Mouse (Mus musculus): ENCODE results near the gene Rab5if. TPM values are rescaled to one million over a fixed set of nuclear protein-coding genes. Genes with fewer than 3 reads are reported as not detected.

Rab5if gene
- total and polyA plus RNA-seq, 3 experiments = 226 to 315 (median 263) TPM

DNA sequence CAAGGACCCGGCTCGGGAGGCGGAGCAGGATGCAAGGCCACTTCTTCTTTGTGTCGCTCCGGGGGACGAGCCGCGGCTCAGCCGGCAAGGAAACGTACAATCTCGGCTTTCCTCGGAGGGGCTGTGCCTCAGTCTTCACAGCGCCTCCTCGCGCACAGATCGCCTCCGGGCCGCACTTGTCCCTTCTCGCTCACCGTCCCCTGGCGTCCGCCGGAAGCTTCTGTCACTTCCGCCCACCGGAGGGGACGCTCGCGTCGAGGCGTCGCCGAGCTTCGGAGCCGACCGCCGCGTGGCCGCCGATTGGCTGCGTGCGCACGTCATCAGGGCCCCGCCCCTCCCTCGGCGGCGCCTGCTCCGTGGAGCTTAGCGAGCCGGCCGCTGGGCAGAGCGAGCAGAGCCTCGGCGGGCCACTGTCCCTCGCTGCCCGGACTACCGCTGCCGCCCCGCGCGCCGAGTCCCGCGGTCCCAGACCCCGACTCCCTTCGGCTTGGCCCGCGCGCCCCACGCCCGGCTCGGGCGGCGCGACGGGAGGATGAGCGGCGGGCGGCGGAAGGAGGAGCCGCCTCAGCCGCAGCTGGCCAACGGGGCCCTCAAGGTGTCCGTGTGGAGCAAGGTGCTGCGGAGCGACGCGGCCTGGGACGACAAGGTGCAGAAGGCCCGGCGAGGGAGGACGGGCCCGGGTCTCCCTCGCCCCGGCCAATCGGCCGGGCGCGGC lies at the start of gene Rab5if (continued):
- TF ChIP-seq GATA1 (IDR thresholded peaks at IDR 0.05; ENCODE audit: low read depth, low read length) (no peak), GABPA (IDR thresholded peaks at IDR 0.05; ENCODE audit: low read depth, low read length) (no peak), TCF12 (IDR thresholded peaks at IDR 0.05; ENCODE audit: low read depth, low read length) (peak; percentile 52), CTCF (IDR thresholded peaks at IDR 0.05 in 2 of 3, conservative IDR thresholded peaks at IDR 0.05 in 1 of 3; ENCODE audit: control insufficient read depth in 1 of 3, insufficient read depth in 1 of 3, low read depth in 2 of 3, low read length in 3 of 3, poor library complexity in 1 of 3, severe bottlenecking in 1 of 3) (peak in 2 of 3 experiments; percentile 65 to 72; a peak in 5 of 6 replicates)

DNA sequence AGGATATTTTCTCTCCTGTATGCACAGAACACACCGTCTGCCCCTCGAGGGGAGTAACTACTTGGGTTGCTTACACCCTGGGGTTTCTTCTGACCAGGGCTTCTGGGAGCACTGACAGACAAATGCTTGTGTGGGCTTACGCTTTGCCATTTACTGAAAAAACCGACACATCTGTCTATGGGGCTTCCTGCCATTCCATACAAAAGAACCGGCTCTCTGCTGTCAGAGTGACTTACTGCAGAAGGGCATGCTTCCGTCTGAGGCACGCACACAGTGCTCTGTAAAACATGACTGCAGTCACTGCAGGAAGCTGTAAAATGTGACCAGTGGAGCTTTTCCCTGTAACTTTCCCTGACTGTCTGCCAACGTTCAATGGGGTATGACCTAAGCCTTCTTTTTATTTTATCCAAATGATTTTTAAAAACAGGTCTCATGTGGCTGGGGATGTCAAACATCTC lies 48.6 kb upstream of the Rab5if start:
- H3K36me3 ChIP-seq (ENCODE audit: control insufficient read depth in 1 of 2, insufficient read depth in 2 of 2, low read length in 2 of 2) = no peaks in the 10 kb centered on the region
- H3K4me3 ChIP-seq (ENCODE audit: control insufficient read depth in 1 of 2, insufficient read depth in 1 of 2, low read depth in 2 of 2, low read length in 2 of 2) = no peak overlapping the region
- H3K9ac ChIP-seq (ENCODE audit: control insufficient read depth, low read depth, low read length, poor library complexity, severe bottlenecking) = no peak overlapping the region
- H3K79me2 ChIP-seq (ENCODE audit: control insufficient read depth, insufficient read depth, low read length, poor library complexity) = no peaks in the 10 kb centered on the region
- TF ChIP-seq RAD21 (IDR thresholded peaks at IDR 0.05; ENCODE audit: low read depth, low read length) = no peak
- H3K27me3 ChIP-seq (ENCODE audit: control insufficient read depth in 1 of 2, insufficient read depth in 2 of 2, low read length in 2 of 2) = peaks cover 0 to 4% of the 10 kb centered on the region in 2 experiments; a peak in 1 of 4 replicates
- H3K27ac ChIP-seq (ENCODE audit: control insufficient read depth, low read depth, low read length) = no peak overlapping the region
- no peaks in the 10 kb centered on the region for H3K9me3 ChIP-seq (replicated peaks; ENCODE audit: insufficient read depth, low read length)
- H3K4me1 ChIP-seq (ENCODE audit: control insufficient read depth in 1 of 2, insufficient read depth in 2 of 2, low read length in 2 of 2) = no peaks in the 10 kb centered on the region
- no peak for DNase-seq (ENCODE audit: low read depth, low spot score)

DNA sequence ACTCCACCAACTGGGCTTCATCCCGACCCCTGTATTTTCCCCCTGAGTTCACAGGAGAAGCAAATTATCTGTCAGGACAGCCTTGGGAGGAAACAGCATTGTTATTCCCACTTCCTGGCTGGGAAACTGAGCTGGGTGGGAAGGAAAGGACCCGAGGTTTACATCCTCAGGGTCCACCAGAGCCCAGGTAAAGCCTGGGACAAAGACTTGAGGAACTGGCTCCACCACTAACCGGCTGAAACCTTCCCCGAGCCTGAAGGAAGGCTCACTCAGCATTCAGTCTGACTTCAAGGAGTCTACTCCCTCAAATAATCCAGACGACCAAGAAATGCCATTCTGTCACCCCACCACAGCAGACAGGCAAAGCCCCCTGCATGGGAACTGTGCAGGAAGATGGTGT lies 48.0 kb upstream of the Rab5if start:
- Histone ChIP-seq H3K4me1 (ENCODE audit: control insufficient read depth in 1 of 2, insufficient read depth in 2 of 2, low read length in 2 of 2) (no peaks in the 10 kb centered on the region), H3K4me3 (ENCODE audit: control insufficient read depth in 1 of 2, insufficient read depth in 1 of 2, low read depth in 2 of 2, low read length in 2 of 2) (no peak overlapping the region), H3K36me3 (ENCODE audit: control insufficient read depth in 1 of 2, insufficient read depth in 2 of 2, low read length in 2 of 2) (no peaks in the 10 kb centered on the region), H3K27me3 (ENCODE audit: control insufficient read depth in 1 of 2, insufficient read depth in 2 of 2, low read length in 2 of 2) (peaks cover 0 to 4% of the 10 kb centered on the region in 2 experiments; a peak in 1 of 4 replicates), H3K27ac (ENCODE audit: control insufficient read depth, low read depth, low read length) (no peak overlapping the region), H3K9me3 (replicated peaks; ENCODE audit: insufficient read depth, low read length) (no peaks in the 10 kb centered on the region), H3K79me2 (ENCODE audit: control insufficient read depth, insufficient read depth, low read length, poor library complexity) (no peaks in the 10 kb centered on the region), H3K9ac (ENCODE audit: control insufficient read depth, low read depth, low read length, poor library complexity, severe bottlenecking) (no peak overlapping the region)
- DNase-seq (ENCODE audit: low read depth, low spot score) = no peak
- TF ChIP-seq USF1 (IDR thresholded peaks at IDR 0.05; ENCODE audit: low read depth, low read length) (no peak), HCFC1 (IDR thresholded peaks at IDR 0.05; ENCODE audit: low read depth, low read length) (no peak), GABPA (IDR thresholded peaks at IDR 0.05; ENCODE audit: low read depth, low read length) (no peak), MYC (IDR thresholded peaks at IDR 0.05; ENCODE audit: low read depth, low read length) (no peak), MAZ (IDR thresholded peaks at IDR 0.05; ENCODE audit: low read depth, low read length) (no peak), ELF1 (IDR thresholded peaks at IDR 0.05; ENCODE audit: low read depth, low read length) (no peak), CHD1 (IDR thresholded peaks at IDR 0.05; ENCODE audit: low read depth, low read length) (no peak), JUND (IDR thresholded peaks at IDR 0.05; ENCODE audit: low read depth, low read length) (no peak), CHD2 (IDR thresholded peaks at IDR 0.05; ENCODE audit: low read length) (no peak), KAT2A (conservative IDR thresholded peaks at IDR 0.05; ENCODE audit: low read depth, low read length) (no peak), GATA1 (IDR thresholded peaks at IDR 0.05; ENCODE audit: low read depth, low read length) (no peak), ZC3H11A (IDR thresholded peaks at IDR 0.05; ENCODE audit: low read depth, low read length) (no peak), MXI1 (IDR thresholded peaks at IDR 0.05; ENCODE audit: low read depth, low read length) (no peak), ETS1 (IDR thresholded peaks at IDR 0.05; ENCODE audit: low read depth, low read length) (no peak), POLR2A (IDR thresholded peaks at IDR 0.05; ENCODE audit: control insufficient read depth in 1 of 2, insufficient read depth in 1 of 2, low read depth in 1 of 2, low read length in 2 of 2, poor library complexity in 1 of 2) (no peak)

Data from MEL (cell line).